Mouse (Mus musculus) G1E (cell line): ENCODE results near the gene Irf7.

Experiments
- CTCF ChIP-seq: IDR thresholded peaks from 2 replicates; pipeline ENCODE4 v1.5.1; 2012; ENCODE audit warnings: low read depth, low read length, inconsistent platforms, mixed read lengths
- GATA2 ChIP-seq: IDR thresholded peaks from 2 replicates; pipeline ENCODE4 v1.6.1; 2012; ENCODE audit warnings: low read depth, low read length, inconsistent platforms, borderline replicate concordance
- POLR2AphosphoS5 ChIP-seq: IDR thresholded peaks from 2 replicates; pipeline ENCODE4 v1.6.1; 2012; ENCODE audit warnings: low read depth, low read length, inconsistent platforms; ENCODE audit not compliant: insufficient replicate concordance
- TAL1 ChIP-seq: conservative IDR thresholded peaks from 2 replicates; pipeline ENCODE4 v1.6.1; 2012; ENCODE audit warnings: low read depth, low read length, inconsistent platforms, mixed read lengths

- no peak for TF ChIP-seq POLR2AphosphoS5
- TF ChIP-seq CTCF = no peak
- no peak for TF ChIP-seq TAL1
- TF ChIP-seq GATA2 = no peak
Observed at GRCm38 (mm10) chr7:141217343-141218013, 48.8 kb downstream of the Irf7 start.
